Mouse (Mus musculus) layer of hippocampus, postnatal 36 days (tissue): ENCODE data around the gene Ireb2. TPM values are rescaled to one million over a fixed set of nuclear protein-coding genes. Genes with fewer than 3 reads are reported as not detected.
"Not testable (repeated sequence)": the region's sequence is repeated elsewhere in the genome, so short reads cannot be mapped to it uniquely, and the experiment has no call there.

Source experiments
- DNase-seq, 2 experiments: peaks; one replicate each; pipeline ENCODE4 v3.0.0; 2022
- total RNA-seq, 2 experiments: library from RNA; stranded (reverse); gene quantifications; 2 replicates each; pipeline ENCODE4 v1.2.3; 2021

Ireb2 gene
- 10 to 100 TPM; 53.1 to 56.3 TPM for total RNA-seq

GRCm38 (mm10) chr9:54863363-54864281, at the start of gene Ireb2:
Ireb2 (plus strand) TSS chr9:54863789.
- peak; percentile 98 to 99 for DNase-seq

DNA sequence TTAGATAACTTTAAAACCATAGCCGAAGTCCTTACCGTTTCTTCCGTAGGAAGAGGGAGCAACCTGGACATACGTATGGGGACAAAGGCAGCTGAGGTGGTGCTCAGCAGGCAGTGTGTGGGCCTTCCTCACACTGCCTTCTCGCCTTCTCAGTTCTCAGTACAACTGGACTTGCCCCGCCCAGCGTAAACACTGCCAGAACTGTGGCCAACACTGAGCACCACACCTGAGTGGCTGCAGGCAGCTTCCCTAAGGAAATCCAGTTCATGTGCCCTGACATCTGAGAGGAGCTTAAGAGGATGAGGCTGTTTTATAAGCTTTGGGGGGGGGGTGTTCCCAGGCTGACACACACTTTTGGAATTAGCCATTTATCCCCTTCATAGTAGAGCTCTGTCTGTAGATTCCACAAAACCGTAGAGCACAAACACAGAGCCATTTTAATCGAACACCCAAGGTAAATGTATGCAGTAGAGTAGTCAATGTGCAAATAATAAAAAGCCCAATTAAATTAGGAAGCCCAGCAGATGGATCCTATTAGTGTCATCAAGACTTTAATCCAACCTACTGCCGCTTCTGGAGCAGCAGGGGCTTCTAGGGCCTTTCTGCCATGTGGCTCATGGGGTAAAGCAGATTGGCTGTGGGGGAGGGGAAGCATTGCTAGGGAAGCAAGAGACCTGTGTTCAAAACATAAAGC, 46.9 kb upstream of the Ireb2 start:
- DNase-seq, result peak in 1 of 2 experiments; percentile 6

GRCm38 (mm10) chr9:54821442-54822100, 42.0 kb upstream of the Ireb2 start:
- DNase-seq, result peak; percentile 22 to 23

DNA sequence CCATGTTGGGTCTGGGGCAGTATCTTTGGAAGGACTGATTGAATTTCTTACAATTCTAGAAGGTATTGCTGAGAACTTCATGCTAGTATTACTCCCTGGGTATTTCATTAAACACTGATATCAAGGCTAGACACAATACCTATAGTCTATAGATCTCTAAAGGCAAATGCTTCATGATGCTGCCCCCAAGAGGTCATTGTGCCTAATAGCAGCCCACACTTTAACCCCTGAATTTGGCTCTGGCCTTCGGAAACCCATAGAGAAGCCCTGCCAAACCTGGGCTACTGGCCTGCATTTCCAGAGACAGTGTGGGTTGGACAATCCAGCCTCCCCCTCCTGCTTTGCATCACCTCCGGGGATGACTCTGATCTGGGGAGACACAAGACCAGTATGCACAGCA, 33.8 kb upstream of the Ireb2 start:
- no peak for DNase-seq

GRCm38 (mm10) chr9:54830624-54831023, 33.0 kb upstream of the Ireb2 start:
- peak; percentile 9 to 17 for DNase-seq

DNA sequence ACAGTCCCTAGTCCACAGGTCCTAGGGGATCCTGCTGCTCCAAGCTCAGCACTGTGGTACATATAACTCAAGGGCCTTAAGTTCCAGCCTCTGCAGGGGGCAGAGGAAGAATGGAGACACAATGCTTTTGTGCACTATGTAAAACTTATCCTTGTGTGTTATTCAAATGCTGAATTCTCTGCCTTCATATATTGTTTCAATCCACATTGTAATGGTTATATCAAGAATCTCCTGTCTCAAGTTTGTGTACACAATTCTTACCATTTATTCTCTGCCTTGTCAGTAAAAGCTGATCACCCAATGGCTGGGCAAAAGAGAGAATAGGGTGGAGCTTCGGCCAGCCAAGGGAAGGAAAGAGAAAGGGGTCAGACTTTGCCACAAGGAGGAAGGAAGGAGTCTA, 29.8 kb upstream of the Ireb2 start:
- DNase-seq, result no peak

GRCm38 (mm10) chr9:54835951-54836717, 27.5 kb upstream of the Ireb2 start:
- not testable (repeated sequence) for DNase-seq

- no peak for DNase-seq
These were observed 25.8 kb upstream of the Ireb2 start for GRCm38 (mm10) chr9:54837835-54838234.

GRCm38 (mm10) chr9:54840145-54840544, 23.4 kb upstream of the Ireb2 start:
- no peak for DNase-seq

DNA sequence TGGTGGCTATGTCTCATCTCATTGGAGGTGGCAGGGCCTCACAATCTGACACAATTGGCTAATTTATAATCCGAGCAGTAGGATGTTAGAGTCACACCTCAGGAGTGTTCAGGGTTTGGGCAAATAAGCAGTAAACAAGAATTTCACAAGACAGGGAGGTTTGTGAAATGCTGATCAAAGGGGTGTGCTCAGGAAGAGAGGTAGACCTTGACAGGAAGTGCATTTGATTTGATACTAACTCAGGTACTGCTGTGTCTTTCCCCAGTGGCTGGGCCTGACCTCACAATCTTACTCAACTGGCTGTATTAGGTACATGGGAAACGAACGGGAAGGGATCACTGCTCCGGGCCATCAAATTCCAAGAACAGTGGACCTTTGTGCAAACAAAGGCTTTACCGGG, 21.3 kb upstream of the Ireb2 start:
- DNase-seq, result no peak

DNA sequence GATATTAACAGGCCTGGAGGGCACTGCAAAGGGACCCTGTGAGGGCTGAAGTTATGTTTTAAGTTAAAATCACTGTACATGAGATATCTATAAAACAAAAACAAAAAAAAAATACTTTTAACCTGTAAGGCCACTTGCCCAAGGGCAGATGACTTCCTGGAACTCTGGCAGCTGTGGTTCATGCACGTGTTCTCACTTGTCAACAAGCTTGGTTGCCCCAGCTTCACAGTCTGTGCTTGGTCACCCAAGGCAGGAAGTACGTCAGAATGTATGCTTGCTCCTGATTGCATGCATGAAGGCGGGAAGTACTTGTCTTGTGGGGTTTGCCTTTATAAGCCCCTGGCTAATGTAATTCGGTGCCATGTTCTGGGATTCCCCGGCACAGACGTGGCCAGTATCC, 19.7 kb upstream of the Ireb2 start:
- DNase-seq, result no peak

GRCm38 (mm10) chr9:54844556-54845176, 18.9 kb upstream of the Ireb2 start:
- no peak for DNase-seq

- DNase-seq, result no peak
These were observed 15.4 kb upstream of the Ireb2 start for GRCm38 (mm10) chr9:54848203-54848602.

DNA sequence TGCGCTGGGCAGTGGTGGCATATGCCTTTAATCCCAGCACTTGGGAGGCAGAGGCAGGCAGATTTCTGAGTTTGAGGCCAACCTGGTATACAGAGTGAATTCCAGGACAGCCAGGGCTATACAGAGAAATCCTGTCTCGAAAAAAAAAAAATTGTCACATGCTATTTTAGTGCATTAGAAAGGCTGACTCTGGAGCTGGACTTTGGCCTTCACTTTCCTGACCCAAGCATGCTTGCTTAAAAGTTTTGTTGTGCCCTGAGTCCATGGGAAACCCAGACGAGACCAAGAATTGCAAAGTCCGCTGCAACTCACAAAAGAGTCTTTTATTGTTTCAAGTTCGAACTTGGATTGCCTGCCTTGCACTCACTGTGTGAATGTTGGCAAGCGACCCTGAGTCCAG, 10.6 kb upstream of the Ireb2 start:
- DNase-seq, result not testable (repeated sequence)

DNA sequence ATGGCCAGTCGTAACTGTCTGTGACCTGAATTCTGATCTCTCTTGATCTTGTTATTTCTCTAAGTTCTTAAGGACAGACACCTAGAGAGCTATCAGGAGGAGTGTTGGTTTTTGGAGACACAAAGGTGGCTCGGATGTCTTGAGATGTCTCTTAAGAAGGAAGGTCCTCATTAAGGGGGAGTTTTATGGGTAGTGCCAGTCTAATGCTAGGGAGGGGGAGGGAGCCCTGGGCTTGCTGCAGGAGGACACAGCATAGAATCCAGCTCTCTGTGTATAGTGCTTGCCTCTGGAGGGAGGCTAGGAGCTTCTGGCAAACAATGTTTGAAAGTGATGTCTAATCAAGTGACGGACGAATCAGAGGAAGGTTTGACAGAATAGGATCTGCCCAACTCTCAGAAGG, 10.0 kb upstream of the Ireb2 start:
- no peak for DNase-seq

DNA sequence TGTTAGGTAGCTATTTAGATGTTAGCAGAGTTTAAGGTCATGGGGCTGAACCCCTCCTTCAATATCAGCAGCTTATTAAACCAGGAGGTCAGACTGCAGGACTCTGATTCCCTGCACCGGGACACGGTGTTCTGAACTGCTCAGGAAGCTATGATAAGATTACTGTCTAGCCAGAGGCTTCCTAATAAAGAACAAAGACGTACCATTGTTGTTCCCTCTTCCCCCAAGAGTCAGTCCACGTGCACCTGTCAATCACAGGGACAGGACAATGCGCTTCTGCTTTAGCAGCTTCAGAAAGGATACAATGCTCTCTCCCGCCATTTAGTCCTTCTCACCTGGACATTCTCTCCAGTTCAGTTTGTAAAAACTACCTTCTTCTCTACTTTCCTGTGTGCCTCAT, 8.0 kb upstream of the Ireb2 start:
- no peak for DNase-seq

DNA sequence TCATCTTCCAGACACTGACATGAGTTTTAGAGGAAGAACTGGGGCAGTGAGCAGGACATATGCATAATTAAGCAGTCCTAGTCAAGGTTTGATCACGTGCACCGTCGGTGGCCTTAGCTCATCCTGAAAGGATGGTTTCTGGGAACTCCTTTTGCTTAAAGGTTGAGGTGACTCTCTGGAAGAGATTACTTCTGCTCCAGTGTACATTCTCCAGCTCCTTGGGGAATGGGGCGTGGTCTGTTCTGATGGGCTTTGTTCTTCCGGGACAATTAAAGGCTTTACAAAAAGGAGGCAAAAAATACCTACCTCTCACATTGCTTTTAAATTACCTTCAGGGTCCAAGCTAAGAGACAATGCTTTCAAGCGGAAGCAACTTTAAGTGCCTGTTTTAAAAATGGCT, 7.5 kb upstream of the Ireb2 start:
- DNase-seq, result no peak

DNA sequence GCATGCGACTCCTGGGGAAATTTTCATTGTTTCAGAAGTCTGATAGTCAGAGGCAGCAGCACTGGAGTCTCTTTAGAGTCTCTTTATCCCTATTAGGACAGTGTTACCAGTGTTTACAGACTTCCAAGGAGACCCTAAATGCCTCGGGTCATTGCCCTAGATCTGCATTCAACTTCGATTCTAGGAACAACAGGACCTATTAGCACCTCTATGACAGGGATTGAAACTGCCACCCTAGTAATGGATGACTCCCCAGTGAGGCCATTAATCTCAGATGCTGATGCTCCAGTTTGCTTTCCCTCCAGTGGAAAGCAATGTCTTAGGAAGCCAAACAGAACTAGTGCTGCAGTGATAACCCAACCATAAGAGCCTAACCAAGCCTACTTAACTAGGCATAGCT, 6.1 kb upstream of the Ireb2 start:
- no peak for DNase-seq

DNA sequence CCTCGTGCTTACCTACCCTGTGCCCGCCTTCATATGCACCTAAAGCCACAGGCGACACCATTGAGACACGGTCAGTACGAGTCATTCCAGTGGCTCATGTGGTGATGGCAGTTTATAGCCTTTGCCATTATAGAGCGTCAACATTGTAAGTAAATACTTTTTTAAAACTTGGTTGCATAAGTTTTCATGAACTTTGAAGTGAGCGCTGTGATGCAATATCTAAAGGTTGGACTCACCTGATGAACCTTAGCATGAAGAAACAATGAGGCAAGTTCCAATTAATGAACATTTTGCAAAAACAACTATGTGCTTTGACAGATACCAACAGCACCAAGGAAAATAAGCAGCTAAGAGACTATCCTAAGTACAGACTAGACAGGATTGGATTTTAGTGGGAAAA, 3.1 kb upstream of the Ireb2 start:
- no peak for DNase-seq

GRCm38 (mm10) chr9:54878759-54879158, 15.2 kb downstream of the Ireb2 start:
- no peak for DNase-seq

- no peak for DNase-seq
These were observed 28.5 kb downstream of the Ireb2 start for GRCm38 (mm10) chr9:54892111-54892510.

GRCm38 (mm10) chr9:54897097-54897496, 33.5 kb downstream of the Ireb2 start:
- no peak for DNase-seq
